Mouse (Mus musculus): Measurements from ENCODE around the gene Pip5k1b. TPM values are rescaled to one million over a fixed set of nuclear protein-coding genes. Genes with fewer than 3 reads are reported as not detected.

The Pip5k1b gene
- total RNA-seq, 1 experiment: 2.1 TPM

DNA sequence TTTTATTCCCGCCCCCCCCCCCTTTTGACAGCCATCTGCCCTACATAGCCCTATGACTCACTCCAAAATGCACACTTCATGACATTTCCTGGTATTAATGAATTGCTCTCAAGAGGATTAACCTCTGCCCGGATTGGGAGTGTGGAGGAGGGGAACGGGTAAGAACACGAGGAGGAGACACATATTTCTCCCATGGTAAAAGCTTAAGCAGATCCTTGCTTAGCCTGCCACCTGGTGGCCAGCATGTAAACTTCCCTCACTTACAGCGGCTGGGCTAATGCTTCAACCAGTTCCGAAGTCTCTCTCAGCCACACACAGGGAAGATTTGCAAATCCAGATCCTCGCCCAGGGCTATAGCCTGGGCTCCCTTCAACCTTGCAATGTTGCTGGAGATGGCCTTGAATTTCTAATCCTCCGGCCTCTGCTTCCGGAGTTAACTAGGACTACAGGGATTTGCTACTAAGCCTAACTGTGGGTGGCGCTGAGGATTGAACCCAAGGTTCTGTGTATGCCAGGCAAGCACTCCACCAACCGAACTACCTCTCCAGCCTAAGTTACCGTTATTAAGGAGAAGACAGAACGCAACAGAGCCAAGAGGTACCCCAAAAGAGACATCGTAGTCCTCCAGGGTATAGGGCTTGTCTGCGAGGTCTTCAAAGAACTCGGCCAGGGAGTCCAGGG is 283.8 kb downstream of the Pip5k1b start:
- Histone ChIP-seq H3K4me1 (ENCODE audit: control insufficient read depth in 2 of 2, insufficient read depth in 2 of 2, low read length in 2 of 2, poor library complexity in 1 of 2) (peaks cover 0 to 5% of the 10 kb centered on the region in 2 experiments; a peak in 2 of 4 replicates), H3K4me3 (ENCODE audit: insufficient read depth in 1 of 2, low read depth in 1 of 2, low read length in 2 of 2, poor library complexity in 1 of 2, severe bottlenecking in 1 of 2) (peak overlapping the region in 1 of 2 experiments; percentile 5; a peak in 1 of 4 replicates)

GRCm38 (mm10) chr19:24271326-24271725 is 284.3 kb downstream of the Pip5k1b start:
- in situ Hi-C loops (cut with MboI; ENCODE audit: low sequenced_read_pairs in 2 of 2, unreplicated experiment in 2 of 2): no loop called here
- DNase-seq (ENCODE audit: low read depth, low spot score): no peak
- H3K4me1 ChIP-seq (ENCODE audit: control insufficient read depth in 2 of 2, insufficient read depth in 2 of 2, low read length in 2 of 2, poor library complexity in 1 of 2): peaks cover 0 to 5% of the 10 kb centered on the region in 2 experiments; a peak in 3 of 4 replicates
- peaks cover under 1% of the 10 kb centered on the region; the same call in 1 of the 2 replicates for H3K36me3 ChIP-seq (ENCODE audit: control insufficient read depth, insufficient read depth, low read length, poor library complexity, severe bottlenecking)
- TF ChIP-seq MAFK (IDR thresholded peaks at IDR 0.05; ENCODE audit: insufficient read depth, low read depth, low read length): no peak
- TF ChIP-seq CHD2 (IDR thresholded peaks at IDR 0.05; ENCODE audit: low read depth, low read length): no peak
- TF ChIP-seq HCFC1 (IDR thresholded peaks at IDR 0.05; ENCODE audit: borderline replicate concordance, insufficient read depth, low read length): no peak
- no peak for TF ChIP-seq ZC3H11A (IDR thresholded peaks at IDR 0.05; ENCODE audit: borderline replicate concordance, low read depth, low read length)
- TF ChIP-seq ZNF384 (IDR thresholded peaks at IDR 0.05; ENCODE audit: low read depth, low read length): no peak
- no peak overlapping the region for H3K27ac ChIP-seq (ENCODE audit: insufficient read depth, low read depth, low read length, poor library complexity, severe bottlenecking)
- H3K9ac ChIP-seq (ENCODE audit: insufficient read depth, low read depth, low read length, poor library complexity, severe bottlenecking): no peak overlapping the region
- no peak overlapping the region for H3K4me3 ChIP-seq (ENCODE audit: insufficient read depth in 1 of 2, low read depth in 1 of 2, low read length in 2 of 2, poor library complexity in 1 of 2, severe bottlenecking in 1 of 2)
- H3K9me3 ChIP-seq (ENCODE audit: control insufficient read depth, insufficient read depth, low read depth, low read length): no peaks in the 10 kb centered on the region

More for the DNA sequence above, 283.8 kb downstream of the Pip5k1b start:
- TF ChIP-seq HCFC1 (IDR thresholded peaks at IDR 0.05; ENCODE audit: borderline replicate concordance, insufficient read depth, low read length) (no peak), ZC3H11A (IDR thresholded peaks at IDR 0.05; ENCODE audit: borderline replicate concordance, low read depth, low read length) (peak; percentile 86)
- H3K27ac ChIP-seq (ENCODE audit: insufficient read depth, low read depth, low read length, poor library complexity, severe bottlenecking): 0 out of 2 replicates have a peak overlapping the region, but pooled peaks have one; percentile 16
- peak overlapping the region; percentile 59 for H3K9ac ChIP-seq (ENCODE audit: insufficient read depth, low read depth, low read length, poor library complexity, severe bottlenecking)
- in situ Hi-C loops (cut with MboI; ENCODE audit: low sequenced_read_pairs in 2 of 2, unreplicated experiment in 2 of 2): no loop called here
- H3K36me3 ChIP-seq (ENCODE audit: control insufficient read depth, insufficient read depth, low read length, poor library complexity, severe bottlenecking): peaks cover 3% of the 10 kb centered on the region; the same call in 1 of the 2 replicates
- peak; percentile 87 for DNase-seq (ENCODE audit: low read depth, low spot score)
- H3K9me3 ChIP-seq (ENCODE audit: control insufficient read depth, insufficient read depth, low read depth, low read length): no peaks in the 10 kb centered on the region

- TF ChIP-seq MAFK (IDR thresholded peaks at IDR 0.05; ENCODE audit: insufficient read depth, low read depth, low read length) (no peak), ZNF384 (IDR thresholded peaks at IDR 0.05; ENCODE audit: low read depth, low read length) (no peak), HCFC1 (IDR thresholded peaks at IDR 0.05; ENCODE audit: borderline replicate concordance, insufficient read depth, low read length) (no peak)
- Histone ChIP-seq H3K9me3 (ENCODE audit: control insufficient read depth, insufficient read depth, low read depth, low read length) (no peaks in the 10 kb centered on the region), H3K4me3 (ENCODE audit: insufficient read depth in 1 of 2, low read depth in 1 of 2, low read length in 2 of 2, poor library complexity in 1 of 2, severe bottlenecking in 1 of 2) (no peak overlapping the region), H3K27ac (ENCODE audit: insufficient read depth, low read depth, low read length, poor library complexity, severe bottlenecking) (no peak overlapping the region), H3K9ac (ENCODE audit: insufficient read depth, low read depth, low read length, poor library complexity, severe bottlenecking) (no peak overlapping the region), H3K36me3 (ENCODE audit: control insufficient read depth, insufficient read depth, low read length, poor library complexity, severe bottlenecking) (peaks cover 4% of the 10 kb centered on the region; the same call in 1 of the 2 replicates), H3K4me1 (ENCODE audit: control insufficient read depth in 2 of 2, insufficient read depth in 2 of 2, low read length in 2 of 2, poor library complexity in 1 of 2) (peaks cover 0 to 5% of the 10 kb centered on the region in 2 experiments; a peak in 3 of 4 replicates)
- no peak for DNase-seq (ENCODE audit: low read depth, low spot score)
- in situ Hi-C loops (cut with MboI; ENCODE audit: low sequenced_read_pairs in 2 of 2, unreplicated experiment in 2 of 2): no loop called here
Measured at GRCm38 (mm10) chr19:24268531-24268930, 287.1 kb downstream of the Pip5k1b start.

GRCm38 (mm10) chr19:24266046-24266830 is 289.4 kb downstream of the Pip5k1b start:
- TF ChIP-seq HCFC1 (IDR thresholded peaks at IDR 0.05; ENCODE audit: borderline replicate concordance, insufficient read depth, low read length) (no peak), CHD2 (IDR thresholded peaks at IDR 0.05; ENCODE audit: low read depth, low read length) (no peak), ZNF384 (IDR thresholded peaks at IDR 0.05; ENCODE audit: low read depth, low read length) (no peak), MAFK (IDR thresholded peaks at IDR 0.05; ENCODE audit: insufficient read depth, low read depth, low read length) (no peak), ZC3H11A (IDR thresholded peaks at IDR 0.05; ENCODE audit: borderline replicate concordance, low read depth, low read length) (no peak)
- H3K36me3 ChIP-seq (ENCODE audit: control insufficient read depth, insufficient read depth, low read length, poor library complexity, severe bottlenecking): peaks cover 7% of the 10 kb centered on the region
- no peak overlapping the region for H3K27ac ChIP-seq (ENCODE audit: insufficient read depth, low read depth, low read length, poor library complexity, severe bottlenecking)
- no peak overlapping the region for H3K4me3 ChIP-seq (ENCODE audit: insufficient read depth in 1 of 2, low read depth in 1 of 2, low read length in 2 of 2, poor library complexity in 1 of 2, severe bottlenecking in 1 of 2)
- in situ Hi-C loops (cut with MboI; ENCODE audit: low sequenced_read_pairs in 2 of 2, unreplicated experiment in 2 of 2): no loop called here
- H3K9ac ChIP-seq (ENCODE audit: insufficient read depth, low read depth, low read length, poor library complexity, severe bottlenecking): no peak overlapping the region
- no peak for DNase-seq (ENCODE audit: low read depth, low spot score)
- peaks cover 0 to 4% of the 10 kb centered on the region in 2 experiments; a peak in 3 of 4 replicates for H3K4me1 ChIP-seq (ENCODE audit: control insufficient read depth in 2 of 2, insufficient read depth in 2 of 2, low read length in 2 of 2, poor library complexity in 1 of 2)
- H3K9me3 ChIP-seq (ENCODE audit: control insufficient read depth, insufficient read depth, low read depth, low read length): no peaks in the 10 kb centered on the region
